Mouse (Mus musculus): ENCODE measurements around the gene Tdgf1.

Gene Tdgf1

GRCm38 (mm10) chr9:110945926-110946325 is at the start of gene Tdgf1:
Gene Tdgf1 (minus strand): TSS chr9:110946158.
- no peak for DNase-seq (ENCODE audit: low spot score in 2 of 2)

DNA sequence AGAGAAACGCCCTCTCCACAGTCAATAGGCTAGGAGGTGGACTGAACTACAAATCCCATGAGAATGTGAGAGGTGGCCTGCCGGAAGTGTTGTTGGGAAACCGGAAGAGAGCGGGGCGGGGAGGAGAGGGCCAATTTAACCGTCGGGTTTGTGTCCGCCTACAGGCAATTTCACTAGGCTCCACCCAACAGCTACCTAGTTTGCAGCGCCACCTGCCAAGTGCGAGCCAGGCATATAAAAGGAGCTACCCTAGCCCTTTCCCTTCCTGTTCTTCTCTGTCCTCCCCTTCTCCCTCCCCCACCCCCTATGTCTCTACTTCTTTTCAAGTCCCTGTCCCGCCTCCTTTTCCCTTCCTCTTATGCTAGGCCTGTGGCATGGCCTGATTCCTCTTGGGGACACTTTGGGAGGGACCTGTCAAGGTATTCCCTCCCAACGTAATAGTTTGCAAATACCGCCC is 48.8 kb upstream of the Tdgf1 start:
- peak; percentile 29 to 50 for DNase-seq (ENCODE audit: low spot score in 2 of 2)

- no peak for DNase-seq (ENCODE audit: low spot score in 2 of 2)
These were observed 47.3 kb upstream of the Tdgf1 start for GRCm38 (mm10) chr9:110993281-110993709.

DNA sequence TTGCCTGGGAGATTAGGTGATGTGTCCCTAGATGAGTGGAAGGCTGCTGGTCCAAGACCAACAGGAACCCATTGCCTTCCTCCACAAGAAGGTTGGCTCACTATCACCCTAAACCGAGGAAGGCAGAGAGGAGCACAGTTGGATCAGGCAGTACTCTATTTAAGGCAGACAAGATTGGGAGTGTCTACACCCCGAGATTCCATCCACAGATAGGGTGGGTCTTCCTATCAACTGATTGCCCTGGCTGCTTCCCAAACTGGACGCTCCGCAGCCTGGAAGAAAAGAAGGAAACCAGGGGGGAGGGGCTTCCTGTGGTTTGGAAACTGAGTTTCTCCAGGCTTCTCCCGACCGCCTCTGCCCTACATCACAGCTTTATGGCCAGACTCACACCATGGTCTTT is 44.2 kb upstream of the Tdgf1 start, which contains the start of gene Rtp3:
Gene Rtp3 (minus strand): TSS at position 380 of the 400 bp plus-strand sequence.
- DNase-seq (ENCODE audit: low spot score in 2 of 2), result no peak

- DNase-seq (ENCODE audit: low spot score in 2 of 2), result no peak
These were observed 43.6 kb upstream of the Tdgf1 start for GRCm38 (mm10) chr9:110989543-110989942.

- DNase-seq (ENCODE audit: low spot score in 2 of 2), result no peak
These were observed 43.2 kb upstream of the Tdgf1 start for GRCm38 (mm10) chr9:110989141-110989540.

GRCm38 (mm10) chr9:110988078-110988477 is 42.1 kb upstream of the Tdgf1 start:
- no peak for DNase-seq (ENCODE audit: low spot score in 2 of 2)

DNA sequence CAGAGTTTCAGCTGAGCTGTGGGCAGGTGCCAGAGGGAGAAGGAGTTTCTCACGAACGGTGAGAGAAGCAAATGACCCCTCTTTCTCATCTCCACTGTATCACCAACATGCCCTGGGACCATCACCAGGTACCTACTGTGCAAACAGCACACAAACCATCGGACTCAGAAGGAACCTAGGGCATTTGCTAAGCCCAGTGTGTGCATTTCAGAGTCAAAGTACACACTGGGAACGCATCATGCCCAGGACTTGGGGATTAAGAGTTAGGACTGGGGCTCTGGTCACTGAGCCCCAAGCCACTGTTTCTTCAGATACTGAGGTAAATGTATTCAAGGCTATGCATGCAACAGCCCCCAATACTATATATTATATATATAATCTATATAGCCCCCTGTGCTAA is 41.4 kb upstream of the Tdgf1 start:
- no peak for DNase-seq (ENCODE audit: low spot score in 2 of 2)

DNA sequence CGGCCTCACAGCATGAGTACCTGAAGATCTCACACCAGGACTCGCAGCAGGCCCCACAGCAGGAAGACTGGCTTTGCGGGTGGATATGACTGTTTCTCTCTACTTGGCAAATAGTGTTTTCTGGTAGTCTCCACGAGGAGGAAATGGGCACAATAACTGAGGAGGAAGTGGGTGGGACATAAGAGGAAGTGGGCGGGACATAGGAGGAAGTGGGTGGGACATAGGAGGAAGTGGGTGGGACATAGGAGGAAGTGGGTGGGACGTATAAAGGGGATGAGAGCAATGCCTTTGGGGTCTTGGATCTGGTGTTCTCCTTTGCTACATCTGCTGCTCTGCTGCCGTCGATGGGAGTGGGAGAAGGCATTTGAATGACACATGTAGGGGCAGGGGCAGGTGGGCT is 40.0 kb upstream of the Tdgf1 start:
- no peak for DNase-seq (ENCODE audit: low spot score in 2 of 2)

- DNase-seq (ENCODE audit: low spot score in 2 of 2), result no peak
These were observed 39.6 kb upstream of the Tdgf1 start for GRCm38 (mm10) chr9:110985541-110985940.

GRCm38 (mm10) chr9:110984096-110984495 is 38.1 kb upstream of the Tdgf1 start:
- no peak for DNase-seq (ENCODE audit: low spot score in 2 of 2)

DNA sequence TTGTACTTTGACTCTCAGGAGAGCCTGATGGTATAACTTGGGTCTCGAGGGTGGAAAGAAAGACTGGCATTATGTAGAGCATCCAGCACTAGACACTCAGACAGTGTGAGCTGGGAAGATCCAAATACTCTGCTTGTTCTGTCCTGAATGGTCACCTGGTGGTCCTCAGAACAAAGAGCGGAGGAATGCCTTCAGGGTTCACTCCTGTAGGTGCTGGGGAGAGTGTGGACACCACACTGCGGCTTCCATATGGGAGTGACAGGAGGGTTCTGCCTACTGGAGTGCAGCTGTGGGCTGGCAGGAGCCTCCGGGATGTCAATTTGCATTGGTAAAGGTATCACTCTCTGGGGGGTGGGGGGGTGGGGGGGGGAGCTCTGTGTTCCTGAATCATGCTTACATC is 36.4 kb upstream of the Tdgf1 start:
- DNase-seq (ENCODE audit: low spot score in 2 of 2), result no peak

GRCm38 (mm10) chr9:110979411-110979810 is 33.5 kb upstream of the Tdgf1 start:
- DNase-seq (ENCODE audit: low spot score in 2 of 2), result no peak

DNA sequence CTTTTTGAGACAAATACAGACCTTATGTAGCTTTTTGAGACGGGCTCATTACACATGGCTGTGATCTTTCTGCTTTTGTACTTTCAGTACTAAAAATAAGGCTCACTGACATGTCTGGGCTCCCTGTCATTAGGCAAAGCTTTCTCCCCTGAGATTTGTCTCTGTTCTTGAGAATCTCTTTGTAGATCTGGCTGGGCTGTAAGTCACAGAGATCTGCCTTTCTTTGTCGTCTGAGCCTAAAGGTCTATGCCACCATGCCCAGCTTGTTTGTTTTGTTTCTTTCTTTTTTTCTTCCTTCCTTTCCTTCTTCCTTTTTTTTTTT is 19.9 kb upstream of the Tdgf1 start:
- DNase-seq (ENCODE audit: low spot score in 2 of 2), result no peak

DNA sequence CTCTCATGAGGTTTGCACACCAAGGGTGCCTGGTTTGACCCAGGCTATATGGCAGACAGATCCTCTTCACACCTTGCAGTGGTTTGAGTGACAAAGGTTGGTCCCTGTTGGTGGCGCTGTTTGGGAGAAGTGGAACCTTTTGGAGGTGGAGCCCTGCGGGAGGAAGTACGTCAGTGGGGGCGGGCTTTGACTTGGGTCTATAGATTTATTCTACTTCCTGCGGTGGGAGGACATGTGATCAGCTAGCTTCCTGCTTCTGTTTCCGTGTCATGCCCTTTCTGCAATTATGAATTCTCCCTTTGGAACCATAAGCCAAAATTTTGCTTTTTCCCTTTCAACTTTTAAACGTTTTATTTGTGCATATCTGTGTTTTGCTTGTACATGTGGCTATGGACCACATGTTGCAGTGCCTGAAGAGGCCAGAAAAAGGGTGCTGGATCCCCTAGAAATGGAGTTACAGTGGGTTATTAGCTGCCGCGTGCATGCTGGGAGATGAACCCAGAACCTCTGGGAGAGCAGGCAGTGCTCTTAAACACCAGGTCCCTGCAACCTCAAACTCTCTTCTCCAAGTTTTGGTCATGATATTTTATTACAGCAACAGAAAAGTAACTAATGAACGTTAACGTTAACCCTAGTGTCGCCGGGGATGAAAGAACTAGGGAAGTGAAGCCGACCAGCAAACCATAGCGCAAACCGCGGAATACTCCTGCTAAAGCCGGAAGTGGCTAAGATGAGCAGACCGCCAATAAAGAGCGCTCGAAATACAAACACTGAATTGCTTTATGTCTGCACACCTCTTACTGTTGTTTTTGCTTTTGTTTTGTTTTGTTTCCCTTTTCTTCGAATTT is 19.3 kb upstream of the Tdgf1 start:
- no peak for DNase-seq (ENCODE audit: low spot score in 2 of 2)

- DNase-seq (ENCODE audit: low spot score in 2 of 2), result no peak
These were observed 17.7 kb upstream of the Tdgf1 start for GRCm38 (mm10) chr9:110963566-110964115.

- no peak for DNase-seq (ENCODE audit: low spot score in 2 of 2)
These were observed 15.4 kb upstream of the Tdgf1 start for GRCm38 (mm10) chr9:110961386-110961785.

GRCm38 (mm10) chr9:110960230-110961149 is 14.5 kb upstream of the Tdgf1 start:
- DNase-seq (ENCODE audit: low spot score in 2 of 2), result no peak

DNA sequence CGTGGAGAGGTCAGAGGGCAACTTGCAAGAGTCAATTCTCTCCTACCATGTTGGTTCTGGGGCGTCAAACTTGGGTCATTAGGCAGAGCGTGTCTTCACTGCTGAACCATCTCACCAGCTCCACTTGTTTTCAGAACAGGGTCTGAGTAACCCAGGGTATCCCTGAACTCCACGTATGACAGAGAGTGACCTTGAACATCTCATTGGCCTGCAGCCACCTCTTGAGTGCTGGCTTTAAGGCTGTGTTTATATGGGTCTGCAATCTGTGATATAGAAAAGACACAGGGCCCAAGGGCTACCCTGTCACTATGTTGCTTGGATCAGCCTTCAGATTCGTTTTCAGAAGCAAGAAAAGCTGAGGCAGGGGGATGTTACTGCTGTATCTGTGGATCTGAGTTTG is 13.7 kb upstream of the Tdgf1 start:
- DNase-seq (ENCODE audit: low spot score in 2 of 2), result no peak

- no peak for DNase-seq (ENCODE audit: low spot score in 2 of 2)
These were observed 10.0 kb upstream of the Tdgf1 start for GRCm38 (mm10) chr9:110955962-110956361.

- DNase-seq (ENCODE audit: low spot score in 2 of 2), result no peak
These were observed 8.9 kb upstream of the Tdgf1 start for GRCm38 (mm10) chr9:110954681-110955445.

Data from frontal cortex, postnatal 25 days (tissue).